Mouse (Mus musculus): ENCODE measurements around the gene Stx1a.

The Stx1a gene

GRCm38 (mm10) chr5:135008671-135009589, 14.4 kb upstream of the Stx1a start, which contains the start of gene Abhd11:
TSS of gene Abhd11 (plus strand) at chr5:135009152.
- DNase-seq: peak; percentile 97 to 99

GRCm38 (mm10) chr5:135009590-135010319, 13.5 kb upstream of the Stx1a start:
- DNase-seq: peak; percentile 74 to 80

GRCm38 (mm10) chr5:135010320-135010709, 13.0 kb upstream of the Stx1a start:
- no peak for DNase-seq

GRCm38 (mm10) chr5:135010841-135011743, 12.2 kb upstream of the Stx1a start:
- no peak for DNase-seq

GRCm38 (mm10) chr5:135011809-135012613, 11.3 kb upstream of the Stx1a start:
- DNase-seq: no peak

- DNase-seq: peak; percentile 59 to 69
These were observed 10.4 kb upstream of the Stx1a start for GRCm38 (mm10) chr5:135012671-135013441.

- DNase-seq: peak; percentile 60 to 66
These were observed 7.8 kb upstream of the Stx1a start for GRCm38 (mm10) chr5:135015497-135015896.

- no peak for DNase-seq
These were observed 7.0 kb upstream of the Stx1a start for GRCm38 (mm10) chr5:135016224-135016759.

- DNase-seq: no peak
These were observed 1.5 kb upstream of the Stx1a start for GRCm38 (mm10) chr5:135021814-135022213.

- no peak for DNase-seq
These were observed 1.5 kb downstream of the Stx1a start for GRCm38 (mm10) chr5:135024665-135025224.

- no peak for DNase-seq
These were observed 2.6 kb downstream of the Stx1a start for GRCm38 (mm10) chr5:135025899-135026298.

GRCm38 (mm10) chr5:135029007-135029854, 5.9 kb downstream of the Stx1a start:
- DNase-seq: no peak

GRCm38 (mm10) chr5:135032581-135032980, 9.3 kb downstream of the Stx1a start:
- DNase-seq: no peak

GRCm38 (mm10) chr5:135034593-135034992, 11.3 kb downstream of the Stx1a start:
- no peak for DNase-seq

- DNase-seq: no peak
These were observed 12.5 kb downstream of the Stx1a start for GRCm38 (mm10) chr5:135035608-135036359.

- no peak for DNase-seq
These were observed 14.7 kb downstream of the Stx1a start for GRCm38 (mm10) chr5:135037946-135038345.

GRCm38 (mm10) chr5:135039541-135039940, 16.3 kb downstream of the Stx1a start:
- DNase-seq: no peak

GRCm38 (mm10) chr5:135040059-135040458, 16.8 kb downstream of the Stx1a start:
- no peak for DNase-seq

GRCm38 (mm10) chr5:135040777-135041176, 17.5 kb downstream of the Stx1a start:
- DNase-seq: no peak

Measured in thymus, adult 18-20 months (tissue).